Mouse (Mus musculus) hindbrain, embryonic 14.5 days (tissue): ENCODE results near the gene Bbip1. TPM values are rescaled to one million over a fixed set of nuclear protein-coding genes. Genes with fewer than 3 reads are reported as not detected.
"Not testable (repeated sequence)": the region's sequence is repeated elsewhere in the genome, so short reads cannot be mapped to it uniquely, and the experiment has no call there.

ENCODE experiments used
- ATAC-seq: fragments of 200-750 bp; cut with Nextera tagmentation; 2 replicates; pipeline ENCODE4 v1.8.0; 2017; ENCODE audit warnings: moderate number of reproducible peaks, mild to moderate bottlenecking, moderate TSS enrichment, moderate library complexity; ENCODE audit not compliant: low FRiP score
- DNase-seq: peaks from one replicate; pipeline ENCODE4 v3.0.0-alpha.2; 2015; ENCODE audit warnings: low spot score
- H3K27ac ChIP-seq: fragments of 300-500 bp; sonication (generic); 2 replicates; pipeline ENCODE4 v1.5.1; 2014; ENCODE audit warnings: mild to moderate bottlenecking, moderate library complexity
- H3K27me3 ChIP-seq: fragments of 300-500 bp; sonication (generic); 2 replicates; pipeline ENCODE4 v1.6.1; 2014; ENCODE audit warnings: mild to moderate bottlenecking, low read length, mixed read lengths; ENCODE audit not compliant: control insufficient read depth, insufficient read depth
- H3K36me3 ChIP-seq: fragments of 300-500 bp; sonication (generic); replicated peaks from 2 replicates; pipeline ENCODE4 v1.6.1; 2014; ENCODE audit not compliant: control insufficient read depth, insufficient read depth
- H3K4me1 ChIP-seq: fragments of 300-500 bp; sonication (generic); replicated peaks from 2 replicates; pipeline ENCODE4 v1.6.1; 2014; ENCODE audit warnings: antibody characterized with exemption, low read length, mixed read lengths; ENCODE audit not compliant: control insufficient read depth, insufficient read depth
- H3K4me2 ChIP-seq: fragments of 300-500 bp; sonication (generic); replicated peaks from 2 replicates; pipeline ENCODE4 v1.6.1; 2014; ENCODE audit warnings: mild to moderate bottlenecking, moderate library complexity
- H3K4me3 ChIP-seq: fragments of 300-500 bp; sonication (generic); replicated peaks from 2 replicates; pipeline ENCODE4 v1.5.1; 2014; ENCODE audit warnings: mild to moderate bottlenecking, low read length
- H3K9ac ChIP-seq: fragments of 300-500 bp; sonication (generic); 2 replicates; pipeline ENCODE4 v1.6.1; 2014
- H3K9me3 ChIP-seq: fragments of 300-500 bp; sonication (generic); 2 replicates; pipeline ENCODE4 v1.6.1; 2016; ENCODE audit warnings: low read length; ENCODE audit not compliant: control insufficient read depth
- WGBS: fragments of 180-500 bp; shearing (Covaris S2); extraction: QIAGEN DNeasy Blood & Tissue Kit; methylation state at CpG from one replicate; pipeline ENCODE4 v1.1.7; 2014; 5-methylcytosine and 5-hydroxymethylcytosine counted together
- polyA plus RNA-seq: library from polyadenylated mRNA; unstranded; fragments of >200 nt; fragmentation: Nextera tagmentation; extraction: Ambion mirVana; gene quantifications from 2 replicates; pipeline ENCODE4 v1.2.1, GENCODE M21; 2014

Bbip1 gene
- polyA plus RNA-seq, 1 experiment from 2014 or later = 155 TPM

DNA sequence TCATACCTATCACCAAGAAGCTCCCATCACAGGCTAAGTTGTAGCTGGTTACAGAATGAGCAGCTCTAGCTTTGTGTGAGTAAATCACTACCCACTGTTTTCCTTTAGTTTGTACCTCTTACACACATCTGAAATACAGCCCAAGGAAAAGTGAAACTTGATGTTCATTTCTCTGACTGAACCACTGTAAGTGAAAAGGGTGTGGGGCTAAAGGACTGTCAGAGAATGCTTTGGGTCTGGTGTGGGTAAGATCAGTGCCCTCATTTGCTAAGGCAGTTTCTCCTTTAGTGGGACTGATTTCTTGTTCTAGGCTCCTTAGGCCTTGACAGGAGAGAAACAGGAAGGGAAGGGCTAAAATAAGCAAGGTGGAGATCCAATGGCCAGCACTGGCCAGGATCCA lies 10.4 kb downstream of the Bbip1 start:
- no peak overlapping the region for H3K9ac ChIP-seq
- H3K36me3 ChIP-seq = peaks cover 64% of the 10 kb centered on the region
- no peak overlapping the region for H3K4me3 ChIP-seq
- ATAC-seq = no peak
- H3K9me3 ChIP-seq = no peaks in the 10 kb centered on the region
- no peak for DNase-seq
- no peaks in the 10 kb centered on the region for H3K4me1 ChIP-seq
- no peaks in the 10 kb centered on the region for H3K27me3 ChIP-seq
- no peak overlapping the region for H3K4me2 ChIP-seq
- no peak overlapping the region for H3K27ac ChIP-seq

DNA sequence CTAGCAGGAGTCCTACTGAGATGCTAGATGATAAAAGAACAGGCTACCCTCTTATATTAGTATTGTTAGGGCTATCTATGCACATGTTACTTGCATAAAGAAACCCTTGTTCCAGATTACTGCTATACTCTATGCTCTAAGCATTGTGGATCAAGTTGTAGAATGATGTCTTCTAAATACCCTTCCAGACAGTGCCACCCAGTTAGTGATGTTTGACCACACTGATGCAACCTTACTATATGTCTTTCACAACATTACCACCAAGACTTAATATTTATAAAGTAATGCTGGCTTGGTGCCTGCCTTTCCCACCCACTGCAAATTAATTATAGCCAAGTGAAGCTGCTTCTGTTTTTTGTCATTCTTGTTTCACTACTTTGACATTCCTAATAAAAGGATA lies 11.4 kb downstream of the Bbip1 start:
- no peaks in the 10 kb centered on the region for H3K27me3 ChIP-seq
- no peak overlapping the region for H3K4me2 ChIP-seq
- DNase-seq = no peak
- no peak for ATAC-seq
- no peak overlapping the region for H3K4me3 ChIP-seq
- no peak overlapping the region for H3K27ac ChIP-seq
- no peak overlapping the region for H3K9ac ChIP-seq
- peaks cover 66% of the 10 kb centered on the region for H3K36me3 ChIP-seq
- H3K9me3 ChIP-seq = no peaks in the 10 kb centered on the region
- no peaks in the 10 kb centered on the region for H3K4me1 ChIP-seq

DNA sequence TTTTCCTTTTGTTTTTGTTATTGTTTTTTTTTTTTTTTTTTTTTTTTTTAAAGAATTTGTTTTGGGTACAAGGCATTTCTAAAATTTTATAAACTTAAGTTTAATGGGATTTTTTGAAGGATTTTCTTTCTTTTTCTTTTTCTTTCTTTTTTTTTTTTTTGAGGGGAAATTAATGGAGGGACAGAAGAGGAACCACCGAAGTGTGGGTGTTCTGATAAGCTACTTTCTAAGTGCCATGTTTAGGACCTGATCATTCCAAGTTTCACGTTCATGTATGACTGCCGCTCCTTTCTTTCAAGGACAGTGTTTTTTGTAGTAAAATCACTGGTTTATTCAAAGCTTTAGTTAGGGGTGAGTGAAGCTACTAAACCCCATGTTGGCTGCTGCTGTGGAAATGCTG lies 15.2 kb downstream of the Bbip1 start:
- Histone ChIP-seq H3K9ac (no peak overlapping the region), H3K4me3 (no peak overlapping the region), H3K27me3 (no peaks in the 10 kb centered on the region), H3K36me3 (peaks cover 67% of the 10 kb centered on the region), H3K27ac (no peak overlapping the region), H3K4me2 (no peak overlapping the region), H3K9me3 (no peaks in the 10 kb centered on the region), H3K4me1 (no peaks in the 10 kb centered on the region)
- no peak for ATAC-seq
- no peak for DNase-seq
- 97% methylated on average over 3 of the region's 3 CpGs for WGBS

DNA sequence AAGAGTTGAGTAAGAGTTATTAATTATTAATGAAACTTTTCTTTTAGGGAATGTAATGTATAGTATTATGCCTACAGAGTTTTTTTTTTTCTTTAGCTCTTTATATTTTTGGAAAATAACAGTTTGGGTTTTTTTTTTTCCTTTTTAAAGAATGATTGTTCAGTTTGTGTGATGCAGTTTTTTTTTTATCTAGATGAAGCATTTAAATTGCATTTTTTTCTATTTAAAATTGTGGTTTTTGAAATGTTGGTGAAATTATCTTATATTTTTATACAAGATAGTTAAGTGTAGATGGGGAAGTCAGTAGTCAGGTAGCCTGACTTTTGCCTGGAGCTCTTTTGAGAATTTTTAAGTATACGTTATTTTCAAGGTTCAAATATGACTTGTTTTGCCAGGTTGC lies 17.7 kb downstream of the Bbip1 start:
- DNase-seq (no peak), ATAC-seq (no peak)
- H3K4me1 ChIP-seq = no peaks in the 10 kb centered on the region
- H3K9ac ChIP-seq = no peak overlapping the region
- no peak overlapping the region for H3K27ac ChIP-seq
- peaks cover 66% of the 10 kb centered on the region for H3K36me3 ChIP-seq
- H3K4me3 ChIP-seq = no peak overlapping the region
- 98% methylated on average over 1 of the region's 1 CpGs for WGBS
- H3K9me3 ChIP-seq = no peaks in the 10 kb centered on the region
- no peak overlapping the region for H3K4me2 ChIP-seq
- no peaks in the 10 kb centered on the region for H3K27me3 ChIP-seq

DNA sequence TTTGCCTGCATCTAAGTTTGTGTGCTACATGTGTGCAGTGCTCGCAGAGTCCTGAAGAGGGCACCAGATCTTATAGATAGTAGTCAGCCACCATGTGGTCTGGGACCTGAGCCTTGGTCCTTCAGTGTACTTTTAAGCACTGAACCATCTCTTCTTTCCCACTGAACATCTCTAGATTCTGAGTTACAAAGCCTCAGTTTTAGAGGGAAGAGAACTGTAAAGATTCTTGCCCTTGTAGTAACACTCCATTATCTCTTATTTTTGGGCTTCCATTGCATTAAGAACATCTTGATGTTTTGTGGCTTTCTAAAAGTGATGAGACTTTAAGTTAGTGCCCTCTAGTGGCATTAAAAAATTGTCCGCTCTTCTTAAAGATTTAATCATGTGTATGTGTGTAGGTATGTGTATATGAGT lies 19.1 kb downstream of the Bbip1 start:
- no peak overlapping the region for H3K4me3 ChIP-seq
- H3K27ac ChIP-seq = no peak overlapping the region
- H3K27me3 ChIP-seq = no peaks in the 10 kb centered on the region
- no peak for ATAC-seq
- H3K9me3 ChIP-seq = no peaks in the 10 kb centered on the region
- peaks cover 60% of the 10 kb centered on the region for H3K36me3 ChIP-seq
- peak; percentile 68 for DNase-seq
- H3K4me1 ChIP-seq = no peaks in the 10 kb centered on the region
- 92% methylated on average over 2 of the region's 2 CpGs for WGBS
- H3K9ac ChIP-seq = no peak overlapping the region
- no peak overlapping the region for H3K4me2 ChIP-seq

DNA sequence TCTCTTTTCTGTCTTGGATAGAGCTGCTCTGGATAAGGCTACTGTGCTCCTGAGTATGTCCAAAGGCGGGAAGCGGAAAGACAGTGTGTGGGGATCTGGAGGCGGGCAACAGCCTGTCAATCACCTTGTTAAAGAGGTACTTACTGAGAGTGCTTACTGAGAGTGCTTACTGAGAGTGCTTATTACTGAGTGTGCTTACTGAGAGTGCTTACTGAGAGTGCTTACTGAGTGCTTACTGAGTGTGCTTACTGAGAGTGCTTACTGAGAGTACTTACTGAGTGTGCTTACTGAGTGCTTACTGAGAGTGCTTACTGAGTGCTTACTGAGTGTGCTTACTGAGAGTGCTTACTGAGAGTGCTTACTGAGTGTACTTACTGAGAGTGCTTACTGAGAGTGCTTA lies 22.4 kb downstream of the Bbip1 start:
- WGBS = 86% methylated on average over 3 of the region's 3 CpGs
- not testable (repeated sequence) for H3K27ac ChIP-seq, H3K4me3 ChIP-seq, H3K9me3 ChIP-seq, DNase-seq, H3K27me3 ChIP-seq, H3K4me2 ChIP-seq, H3K9ac ChIP-seq, H3K4me1 ChIP-seq, ATAC-seq
- H3K36me3 ChIP-seq = peaks cover 63% of the 10 kb centered on the region

DNA sequence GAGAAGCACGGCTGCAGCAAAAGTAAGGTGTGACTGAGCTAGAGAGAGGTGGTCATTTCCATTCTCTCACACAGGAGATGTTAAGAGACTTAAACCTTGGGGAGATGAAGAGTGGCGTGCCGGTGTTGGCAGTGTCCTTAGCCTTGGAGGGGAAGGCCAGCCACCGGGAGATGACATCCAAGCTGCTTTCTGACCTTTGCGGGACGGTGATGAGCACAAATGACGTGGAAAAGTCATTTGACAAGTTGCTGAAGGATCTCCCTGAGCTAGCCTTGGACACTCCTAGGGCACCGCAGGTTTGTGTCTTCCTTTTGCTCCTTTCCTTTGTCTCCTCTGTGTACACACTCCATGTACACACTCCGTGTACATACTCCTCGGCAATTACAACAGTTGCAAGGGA lies 24.9 kb downstream of the Bbip1 start:
- H3K36me3 ChIP-seq = peaks cover 82% of the 10 kb centered on the region
- no peaks in the 10 kb centered on the region for H3K27me3 ChIP-seq
- DNase-seq (no peak), ATAC-seq (no peak)
- H3K9me3 ChIP-seq = no peaks in the 10 kb centered on the region
- no peak overlapping the region for H3K4me2 ChIP-seq
- H3K4me3 ChIP-seq = no peak overlapping the region
- no peak overlapping the region for H3K9ac ChIP-seq
- H3K27ac ChIP-seq = no peak overlapping the region
- no peaks in the 10 kb centered on the region for H3K4me1 ChIP-seq
- 92% methylated on average over 10 of the region's 10 CpGs for WGBS

DNA sequence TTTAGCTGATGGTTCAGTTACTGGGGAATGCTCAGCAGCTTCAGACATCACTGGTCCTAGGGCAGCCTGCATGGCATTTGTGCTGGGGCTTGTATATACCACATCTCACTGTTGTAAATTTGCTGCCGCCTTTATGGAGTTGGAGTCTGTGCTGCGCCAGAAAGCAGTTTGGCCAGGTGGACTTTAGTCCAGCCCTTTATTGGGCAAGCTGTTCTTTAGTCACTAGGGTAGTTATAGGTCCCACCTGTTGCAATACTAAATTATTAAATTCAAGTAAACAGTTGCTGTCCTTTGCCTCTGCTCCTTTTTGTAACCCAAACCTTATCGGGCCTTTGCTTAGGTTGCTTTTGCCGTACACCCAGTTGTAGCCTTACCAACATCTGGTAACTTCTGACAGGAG lies 29.5 kb downstream of the Bbip1 start:
- WGBS = 97% methylated on average over 4 of the region's 4 CpGs
- Histone ChIP-seq H3K4me1 (no peaks in the 10 kb centered on the region), H3K9ac (no peak overlapping the region), H3K27me3 (no peaks in the 10 kb centered on the region), H3K4me3 (no peak overlapping the region), H3K27ac (no peak overlapping the region), H3K9me3 (no peaks in the 10 kb centered on the region), H3K36me3 (peaks cover 92% of the 10 kb centered on the region), H3K4me2 (no peak overlapping the region)
- DNase-seq = no peak
- no peak for ATAC-seq

DNA sequence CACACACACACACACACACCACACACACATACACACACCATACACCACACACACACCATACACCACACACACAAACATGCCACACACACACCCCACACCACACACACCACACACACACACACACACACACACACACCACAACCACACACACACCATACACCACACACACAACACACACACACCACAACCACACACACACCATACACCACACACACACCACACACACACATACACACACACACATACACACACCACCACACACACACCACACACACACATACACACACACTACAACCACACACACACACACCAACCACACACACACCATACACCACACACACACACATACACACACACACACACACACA lies 37.7 kb downstream of the Bbip1 start:
- not testable (repeated sequence) for H3K27me3 ChIP-seq, H3K9me3 ChIP-seq, H3K27ac ChIP-seq, ATAC-seq, H3K9ac ChIP-seq, H3K4me2 ChIP-seq, H3K4me3 ChIP-seq, DNase-seq
- peaks cover 25% of the 10 kb centered on the region for H3K4me1 ChIP-seq
- peaks cover 26% of the 10 kb centered on the region for H3K36me3 ChIP-seq

DNA sequence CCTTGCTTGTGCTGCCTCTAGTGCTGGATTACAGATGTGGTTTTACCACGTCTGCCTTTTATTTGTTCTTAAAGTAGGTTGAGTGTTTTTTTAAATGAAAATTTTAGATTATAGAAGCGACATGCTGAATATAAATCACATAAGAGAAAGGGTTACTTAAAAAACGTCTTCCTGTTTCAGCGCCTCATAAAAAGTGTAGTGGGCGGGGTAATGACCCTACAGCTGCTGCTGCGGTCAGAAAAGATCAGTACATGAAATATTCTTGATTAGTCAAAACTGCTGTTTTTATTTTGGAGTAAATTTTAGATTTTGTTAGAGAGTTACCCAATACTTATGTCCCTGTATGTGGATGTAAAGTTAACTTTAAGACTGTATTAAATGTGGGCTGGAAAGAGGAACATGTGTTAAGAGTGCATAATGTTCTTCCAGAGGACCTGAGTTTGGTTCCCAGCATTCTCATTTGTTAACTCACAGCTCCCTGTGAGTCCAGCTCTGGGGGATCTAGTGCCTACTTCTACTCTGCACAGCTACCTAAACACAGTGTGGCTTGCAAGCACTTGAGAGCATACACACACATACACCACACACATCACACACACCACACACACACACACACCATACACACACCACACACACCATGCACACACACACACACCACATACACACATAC lies 38.3 kb downstream of the Bbip1 start:
- H3K4me2 ChIP-seq = peak overlapping the region; percentile 71; the same call in 1 of the 2 replicates
- H3K36me3 ChIP-seq = peaks cover 22% of the 10 kb centered on the region
- H3K27ac ChIP-seq = no peak overlapping the region
- H3K9ac ChIP-seq = no peak overlapping the region
- peaks cover 25% of the 10 kb centered on the region for H3K4me1 ChIP-seq
- H3K4me3 ChIP-seq = no peak overlapping the region
- WGBS = 75% methylated on average over 6 of the region's 6 CpGs
- no peak for DNase-seq
- H3K9me3 ChIP-seq = no peaks in the 10 kb centered on the region
- no peaks in the 10 kb centered on the region for H3K27me3 ChIP-seq
- no peak for ATAC-seq
